Mouse (Mus musculus) heart, postnatal 0 days (tissue): ENCODE data around the gene Kcnk2.
A peak's percentile ranks its signal among the peaks of the same experiment; 100 is the strongest.

ENCODE experiments used
- CTCF ChIP-seq: IDR thresholded peaks from 2 replicates; pipeline ENCODE4 v1.5.1; 2016; ENCODE audit warnings: antibody characterized with exemption, control low read depth, low read depth
- EP300 ChIP-seq: IDR thresholded peaks from 2 replicates; pipeline ENCODE4 v1.6.1; 2016; ENCODE audit warnings: antibody characterized with exemption, low read depth

GRCm38 (mm10) chr1:189227479-189227878 is 174.6 kb downstream of the Kcnk2 start:
- TF ChIP-seq CTCF (0 out of 2 replicates have a peak, but pooled peaks have one; percentile 30), EP300 (no peak)
